Mouse (Mus musculus) hindbrain, embryonic 12.5 days (tissue): ENCODE measurements at regions not wholly inside any gene's neighbourhood (a gene's known extent, or its start where the extent isn't known, plus 50 kb on each side); places are given as distances from the start of the nearest gene placed in this dataset.

Source experiments
- ATAC-seq: fragments of 200-750 bp; cut with Nextera tagmentation; 2 replicates; pipeline ENCODE4 v1.8.0; 2017; ENCODE audit warnings: moderate TSS enrichment; ENCODE audit not compliant: low FRiP score
- H3K27ac ChIP-seq: fragments of 300-500 bp; sonication (generic); 2 replicates; pipeline ENCODE4 v1.5.1; 2016; ENCODE audit warnings: mild to moderate bottlenecking
- H3K27me3 ChIP-seq: fragments of 300-500 bp; sonication (generic); 2 replicates; pipeline ENCODE4 v1.6.1; 2016; ENCODE audit warnings: mild to moderate bottlenecking
- H3K36me3 ChIP-seq: fragments of 300-500 bp; sonication (generic); 2 replicates; pipeline ENCODE4 v1.6.1; 2016; ENCODE audit warnings: mild to moderate bottlenecking
- H3K4me1 ChIP-seq: fragments of 300-500 bp; sonication (generic); 2 replicates; pipeline ENCODE4 v1.6.1; 2016
- H3K4me2 ChIP-seq: fragments of 300-500 bp; sonication (generic); replicated peaks from 2 replicates; pipeline ENCODE4 v1.6.1; 2016; ENCODE audit warnings: mild to moderate bottlenecking
- H3K4me3 ChIP-seq: fragments of 300-500 bp; sonication (generic); 2 replicates; pipeline ENCODE4 v1.5.1; 2016; ENCODE audit warnings: mild to moderate bottlenecking
- H3K9ac ChIP-seq: fragments of 300-500 bp; sonication (generic); 2 replicates; pipeline ENCODE4 v1.6.1; 2016; ENCODE audit warnings: mild to moderate bottlenecking, moderate library complexity
- H3K9me3 ChIP-seq: fragments of 300-500 bp; sonication (generic); replicated peaks from 2 replicates; pipeline ENCODE4 v1.6.1; 2016; ENCODE audit warnings: mild to moderate bottlenecking
- WGBS: fragments of 180-500 bp; shearing (Covaris S2); methylation state at CpG from one replicate; pipeline ENCODE4 v1.1.7; 2016; 5-methylcytosine and 5-hydroxymethylcytosine counted together

- no peaks in the 10 kb centered on the region for H3K9me3 ChIP-seq
- H3K36me3 ChIP-seq = no peaks in the 10 kb centered on the region
- no peak overlapping the region for H3K27ac ChIP-seq
- no peak overlapping the region for H3K4me3 ChIP-seq
- H3K4me2 ChIP-seq = no peak overlapping the region
- no peak overlapping the region for H3K9ac ChIP-seq
- H3K4me1 ChIP-seq = no peaks in the 10 kb centered on the region
- ATAC-seq = no peak
- H3K27me3 ChIP-seq = no peaks in the 10 kb centered on the region
- WGBS = 84% methylated on average over 9 of the region's 9 CpGs
Measured at GRCm38 (mm10) chr13:42358588-42358987, 57.3 kb downstream of the Edn1 start.

- Histone ChIP-seq H3K4me2 (no peak overlapping the region), H3K27ac (no peak overlapping the region), H3K9ac (no peak overlapping the region), H3K9me3 (no peaks in the 10 kb centered on the region), H3K36me3 (no peaks in the 10 kb centered on the region), H3K4me1 (no peaks in the 10 kb centered on the region), H3K4me3 (no peak overlapping the region), H3K27me3 (no peaks in the 10 kb centered on the region)
- ATAC-seq = no peak
- 78% methylated on average over 7 of the region's 7 CpGs for WGBS
Measured at GRCm38 (mm10) chr13:42367655-42368554, 66.6 kb downstream of the Edn1 start.

- H3K4me3 ChIP-seq = no peak overlapping the region
- no peaks in the 10 kb centered on the region for H3K27me3 ChIP-seq
- WGBS = 86% methylated on average over 1 of the region's 1 CpGs
- H3K36me3 ChIP-seq = no peaks in the 10 kb centered on the region
- no peak overlapping the region for H3K27ac ChIP-seq
- no peak overlapping the region for H3K9ac ChIP-seq
- ATAC-seq = no peak
- H3K4me2 ChIP-seq = no peak overlapping the region
- no peaks in the 10 kb centered on the region for H3K4me1 ChIP-seq
- H3K9me3 ChIP-seq = no peaks in the 10 kb centered on the region
Measured at GRCm38 (mm10) chr13:42369826-42370225, 68.5 kb downstream of the Edn1 start.

- Histone ChIP-seq H3K4me3 (no peak overlapping the region), H3K27me3 (no peaks in the 10 kb centered on the region), H3K4me1 (no peaks in the 10 kb centered on the region), H3K9ac (no peak overlapping the region), H3K9me3 (no peaks in the 10 kb centered on the region), H3K4me2 (no peak overlapping the region), H3K36me3 (no peaks in the 10 kb centered on the region), H3K27ac (no peak overlapping the region)
- no peak for ATAC-seq
- 91% methylated on average over 4 of the region's 4 CpGs for WGBS
Measured at GRCm38 (mm10) chr13:42372201-42372600, 70.9 kb downstream of the Edn1 start.

- no peak overlapping the region for H3K27ac ChIP-seq
- H3K4me1 ChIP-seq = no peaks in the 10 kb centered on the region
- H3K27me3 ChIP-seq = no peaks in the 10 kb centered on the region
- no peak overlapping the region for H3K4me3 ChIP-seq
- no peaks in the 10 kb centered on the region for H3K9me3 ChIP-seq
- ATAC-seq = no peak
- H3K9ac ChIP-seq = no peak overlapping the region
- 95% methylated on average over 8 of the region's 8 CpGs for WGBS
- H3K4me2 ChIP-seq = no peak overlapping the region
- no peaks in the 10 kb centered on the region for H3K36me3 ChIP-seq
Measured at GRCm38 (mm10) chr13:42374181-42374596, 72.9 kb downstream of the Edn1 start.

GRCm38 (mm10) chr13:42379675-42380074, 78.4 kb downstream of the Edn1 start:
- no peak for ATAC-seq
- no peaks in the 10 kb centered on the region for H3K36me3 ChIP-seq
- 70% methylated on average over 6 of the region's 6 CpGs for WGBS
- no peak overlapping the region for H3K27ac ChIP-seq
- no peaks in the 10 kb centered on the region for H3K4me1 ChIP-seq
- no peak overlapping the region for H3K4me3 ChIP-seq
- H3K9ac ChIP-seq = no peak overlapping the region
- no peaks in the 10 kb centered on the region for H3K9me3 ChIP-seq
- no peak overlapping the region for H3K4me2 ChIP-seq
- no peaks in the 10 kb centered on the region for H3K27me3 ChIP-seq

GRCm38 (mm10) chr13:42383099-42383498, 81.8 kb downstream of the Edn1 start:
- Histone ChIP-seq H3K27me3 (no peaks in the 10 kb centered on the region), H3K4me1 (no peaks in the 10 kb centered on the region), H3K36me3 (no peaks in the 10 kb centered on the region), H3K27ac (no peak overlapping the region), H3K4me2 (no peak overlapping the region), H3K9me3 (no peaks in the 10 kb centered on the region), H3K9ac (no peak overlapping the region), H3K4me3 (no peak overlapping the region)
- WGBS = 86% methylated on average over 4 of the region's 4 CpGs
- no peak for ATAC-seq

GRCm38 (mm10) chr13:42390389-42390788, 89.1 kb downstream of the Edn1 start:
- WGBS = 81% methylated on average over 1 of the region's 1 CpGs
- Histone ChIP-seq H3K4me2 (no peak overlapping the region), H3K27ac (no peak overlapping the region), H3K27me3 (no peaks in the 10 kb centered on the region), H3K9ac (no peak overlapping the region), H3K4me1 (no peaks in the 10 kb centered on the region), H3K4me3 (no peak overlapping the region), H3K9me3 (no peaks in the 10 kb centered on the region), H3K36me3 (no peaks in the 10 kb centered on the region)
- no peak for ATAC-seq

- Histone ChIP-seq H3K27ac (no peak overlapping the region), H3K9me3 (no peaks in the 10 kb centered on the region), H3K4me1 (no peaks in the 10 kb centered on the region), H3K9ac (no peak overlapping the region), H3K36me3 (no peaks in the 10 kb centered on the region), H3K4me2 (no peak overlapping the region), H3K27me3 (no peaks in the 10 kb centered on the region), H3K4me3 (no peak overlapping the region)
- 79% methylated on average over 9 of the region's 9 CpGs for WGBS
- ATAC-seq = no peak
Measured at GRCm38 (mm10) chr13:42391330-42392005, 90.2 kb downstream of the Edn1 start.

- Histone ChIP-seq H3K4me3 (no peak overlapping the region), H3K4me2 (no peak overlapping the region), H3K9me3 (no peaks in the 10 kb centered on the region), H3K9ac (no peak overlapping the region), H3K4me1 (no peaks in the 10 kb centered on the region), H3K27me3 (no peaks in the 10 kb centered on the region), H3K27ac (no peak overlapping the region), H3K36me3 (no peaks in the 10 kb centered on the region)
- 96% methylated on average over 7 of the region's 7 CpGs for WGBS
- no peak for ATAC-seq
Measured at GRCm38 (mm10) chr13:42392701-42393100, 91.4 kb downstream of the Edn1 start.

- no peak overlapping the region for H3K27ac ChIP-seq
- H3K36me3 ChIP-seq = no peaks in the 10 kb centered on the region
- H3K9ac ChIP-seq = no peak overlapping the region
- no peak overlapping the region for H3K4me3 ChIP-seq
- no peaks in the 10 kb centered on the region for H3K27me3 ChIP-seq
- H3K9me3 ChIP-seq = no peaks in the 10 kb centered on the region
- 77% methylated on average over 2 of the region's 2 CpGs for WGBS
- H3K4me1 ChIP-seq = no peaks in the 10 kb centered on the region
- no peak overlapping the region for H3K4me2 ChIP-seq
- no peak for ATAC-seq
Measured at GRCm38 (mm10) chr13:42394572-42394971, 93.3 kb downstream of the Edn1 start.

- Histone ChIP-seq H3K4me3 (no peak overlapping the region), H3K9ac (no peak overlapping the region), H3K27me3 (no peaks in the 10 kb centered on the region), H3K9me3 (no peaks in the 10 kb centered on the region), H3K36me3 (no peaks in the 10 kb centered on the region), H3K27ac (peak overlapping the region; percentile 23; the same call in 1 of the 2 replicates), H3K4me2 (no peak overlapping the region), H3K4me1 (peaks cover 7% of the 10 kb centered on the region)
- WGBS = 28% methylated on average over 2 of the region's 2 CpGs
- ATAC-seq = peak; percentile 40; the same call in 1 of the 2 replicates
Measured at GRCm38 (mm10) chr13:42401513-42401912, 100.2 kb downstream of the Edn1 start.
